Mouse (Mus musculus) gonadal fat pad, adult 2 months (tissue): ENCODE results near the gene Cradd. TPM values are rescaled to one million over a fixed set of nuclear protein-coding genes. Genes with fewer than 3 reads are reported as not detected.

Experiments used
- DNase-seq: peaks from one replicate; pipeline ENCODE4 v3.0.0-alpha.2; 2012; ENCODE audit warnings: low read depth
- polyA plus RNA-seq: library from polyadenylated mRNA; depleted of rRNA; stranded (reverse); fragments of >200 nt; gene quantifications from 2 replicates; pipeline ENCODE4 v1.2.3, GENCODE M21; 2012

Gene Cradd
- polyA plus RNA-seq, 1 experiment = 17.1 TPM

DNA sequence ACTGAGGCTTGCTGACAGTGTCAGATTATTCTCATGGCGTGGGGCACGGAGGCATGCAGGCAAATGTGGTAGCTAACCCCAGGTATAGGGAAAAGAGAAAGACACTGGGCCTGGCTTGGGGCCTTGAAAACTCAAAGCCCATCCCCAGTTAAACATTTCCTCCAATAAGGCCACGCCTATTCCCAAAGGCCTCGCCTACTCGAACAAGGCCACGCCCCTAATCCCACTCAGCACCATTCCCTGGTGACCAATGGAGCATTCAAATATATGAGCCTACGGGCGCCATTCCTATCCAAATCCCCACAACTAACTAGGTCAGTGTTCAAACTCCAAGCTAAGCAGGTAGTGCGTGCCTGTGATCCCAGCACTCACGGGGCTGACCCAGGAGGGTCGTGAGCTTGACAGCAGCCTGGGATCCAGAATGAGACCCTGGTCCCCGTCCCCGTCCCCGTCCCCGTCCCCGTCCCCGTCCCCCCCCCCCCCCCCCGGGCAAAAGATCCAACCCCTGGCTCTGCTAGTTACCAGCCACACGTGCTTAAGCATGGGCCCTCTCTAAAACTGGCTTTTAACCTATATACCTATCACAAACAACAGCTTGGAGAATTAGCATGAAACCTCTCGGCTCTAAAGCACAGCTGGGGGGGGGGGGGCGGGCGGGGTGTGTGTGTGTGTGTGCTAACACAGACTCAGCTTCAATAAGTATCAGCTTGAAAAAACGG, 78.8 kb downstream of the Cradd start:
- no peak for DNase-seq

DNA sequence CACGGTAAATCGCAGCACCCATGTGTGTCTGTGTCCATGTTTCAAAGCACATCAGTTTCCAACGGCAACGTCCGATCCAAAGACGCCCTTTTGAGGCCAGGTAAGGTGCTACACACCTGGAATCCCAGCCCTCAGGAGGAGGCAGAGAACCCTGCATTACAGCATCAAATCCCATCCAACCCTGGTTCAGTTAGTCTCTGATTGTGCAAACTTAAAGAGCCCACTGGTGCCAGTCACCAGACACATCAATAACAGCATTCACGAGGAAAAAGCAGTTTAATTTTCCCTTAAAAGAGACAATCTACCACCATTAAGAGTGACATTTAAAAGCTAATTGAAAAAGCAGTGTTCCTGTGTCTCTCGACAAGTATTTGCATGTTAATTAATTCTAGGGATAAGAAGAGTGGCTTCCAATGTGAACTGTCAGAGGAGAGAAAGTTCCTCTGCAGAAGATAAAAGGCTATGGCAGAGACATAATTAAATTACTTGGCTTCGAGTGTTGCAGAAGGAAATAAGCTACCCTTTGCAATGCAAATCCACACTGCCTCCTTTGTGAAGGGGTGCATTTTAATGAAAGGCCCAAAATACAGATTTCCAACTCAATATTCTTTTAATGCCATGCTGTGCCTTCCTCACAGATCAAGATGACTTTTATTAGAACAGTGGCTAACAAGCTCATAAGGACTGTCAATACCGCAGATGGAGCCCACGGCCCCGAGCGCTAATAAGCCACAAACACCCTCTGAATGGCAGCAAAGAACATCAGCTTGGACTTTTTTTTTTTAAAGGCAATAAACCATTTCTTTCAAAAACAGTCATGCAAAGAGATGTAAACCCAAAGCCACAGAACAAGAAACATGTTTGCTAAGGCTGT, 84.5 kb downstream of the Cradd start:
- DNase-seq = no peak

DNA sequence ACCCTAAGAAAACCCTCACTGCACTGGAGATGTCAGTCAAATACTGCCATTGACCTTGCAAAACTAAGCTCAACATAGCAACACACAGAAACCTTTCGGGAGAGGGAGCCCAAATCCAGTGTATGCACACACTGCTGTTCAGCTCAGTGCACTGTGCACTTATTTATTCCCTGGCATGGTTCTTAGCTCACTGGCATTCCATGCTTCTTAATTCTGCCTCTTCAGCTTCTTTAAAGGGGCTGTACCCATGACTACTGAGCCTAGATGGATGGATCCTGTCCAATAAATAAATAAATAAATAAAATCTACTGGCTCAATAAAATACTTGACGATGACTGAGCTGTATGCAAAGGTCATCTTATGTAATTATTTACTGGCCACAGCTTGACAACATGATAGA, 85.3 kb downstream of the Cradd start:
- no peak for DNase-seq

DNA sequence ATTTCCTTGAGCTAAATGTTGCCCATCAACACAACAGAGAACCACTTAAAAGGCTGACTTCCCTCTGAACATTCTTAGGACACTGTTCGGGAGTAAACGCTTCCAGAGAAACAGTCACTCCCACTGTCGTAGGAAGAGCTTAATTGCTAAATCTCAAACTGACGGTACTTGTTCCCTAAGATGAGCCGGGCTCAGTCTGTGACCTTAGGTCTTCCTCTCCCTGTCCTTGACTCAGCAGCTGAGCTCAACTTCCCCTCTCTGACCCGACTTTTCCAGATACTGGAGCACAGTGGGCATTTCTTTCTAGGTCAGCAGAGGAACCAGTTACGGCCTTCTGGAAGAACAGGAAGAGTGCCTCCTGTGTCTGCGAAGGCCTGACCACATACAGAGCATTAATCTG, 87.7 kb downstream of the Cradd start:
- no peak for DNase-seq

DNA sequence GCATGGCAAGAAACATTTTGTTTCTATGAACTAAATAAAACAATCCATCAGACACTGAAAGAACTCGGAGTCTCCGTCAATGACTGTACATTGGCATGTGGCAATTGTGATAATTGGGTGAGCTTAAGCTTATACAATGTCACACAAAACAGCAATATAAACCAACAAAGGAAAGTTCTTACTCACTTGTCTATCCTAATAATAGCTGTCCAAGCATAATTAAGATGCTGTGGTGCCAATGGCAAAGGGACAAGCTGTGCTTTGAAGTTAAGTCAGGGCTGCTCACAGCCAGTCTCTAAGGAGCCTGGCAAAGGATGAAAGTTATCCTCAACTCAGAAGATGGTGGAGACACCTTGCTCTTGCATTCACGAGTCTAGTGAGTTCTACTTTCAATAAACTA, 89.3 kb downstream of the Cradd start:
- no peak for DNase-seq

DNA sequence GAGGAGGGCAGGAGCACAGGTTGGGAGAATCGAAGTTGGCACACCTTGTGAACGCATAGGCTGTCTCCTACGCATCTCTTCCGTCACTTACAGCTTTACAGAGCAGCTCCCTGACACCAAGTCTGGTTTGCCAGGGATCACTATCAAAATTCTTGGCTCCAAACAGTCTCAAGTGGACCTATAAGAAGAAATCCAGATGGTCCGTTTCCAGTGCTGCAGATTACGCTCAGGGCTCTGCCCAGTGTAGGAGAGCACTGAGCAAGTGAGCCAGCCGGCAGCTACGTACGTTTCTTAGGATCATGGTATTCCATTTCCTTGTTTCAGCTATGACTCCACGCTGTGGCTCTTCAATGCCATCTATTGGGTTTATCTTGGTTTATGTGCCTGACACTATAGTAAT, 90.9 kb downstream of the Cradd start:
- no peak for DNase-seq

DNA sequence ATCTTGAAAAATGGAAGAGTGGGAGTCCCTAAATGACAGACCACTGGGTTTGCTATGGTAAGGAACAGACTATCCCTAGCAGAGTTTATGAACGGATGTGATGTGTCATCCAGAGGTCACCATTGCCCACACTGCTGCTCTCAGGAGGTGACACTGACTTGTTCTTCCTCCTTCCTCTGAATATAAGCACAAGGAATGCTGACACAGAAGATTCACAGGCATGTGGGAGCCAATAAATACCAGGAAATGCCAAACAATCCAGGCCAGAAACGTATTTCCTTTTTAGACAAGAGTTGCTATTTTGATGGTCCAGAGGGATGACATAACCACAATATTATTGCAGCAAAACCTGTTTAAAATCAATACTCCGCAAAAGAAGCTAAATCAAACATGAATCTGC, 91.4 kb downstream of the Cradd start:
- no peak for DNase-seq

DNA sequence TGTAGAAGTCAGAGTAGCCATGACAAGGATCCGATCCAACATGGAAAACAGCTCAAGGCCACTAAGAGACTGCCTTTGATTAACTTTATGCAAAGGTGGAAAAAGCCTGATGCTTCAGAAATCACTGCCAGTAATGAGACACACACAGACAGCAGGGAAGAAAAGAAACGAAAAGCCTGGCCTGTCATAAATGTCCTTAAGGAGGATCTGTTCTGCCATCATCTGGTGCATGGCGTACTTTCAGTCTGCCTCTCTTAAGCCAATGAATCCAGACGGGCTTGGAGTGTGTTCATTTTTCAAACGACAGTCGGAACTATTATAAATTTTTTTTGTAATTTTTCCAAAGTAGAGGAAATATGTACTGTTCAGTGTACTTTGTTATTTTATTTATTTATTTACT, 95.7 kb downstream of the Cradd start:
- no peak for DNase-seq

DNA sequence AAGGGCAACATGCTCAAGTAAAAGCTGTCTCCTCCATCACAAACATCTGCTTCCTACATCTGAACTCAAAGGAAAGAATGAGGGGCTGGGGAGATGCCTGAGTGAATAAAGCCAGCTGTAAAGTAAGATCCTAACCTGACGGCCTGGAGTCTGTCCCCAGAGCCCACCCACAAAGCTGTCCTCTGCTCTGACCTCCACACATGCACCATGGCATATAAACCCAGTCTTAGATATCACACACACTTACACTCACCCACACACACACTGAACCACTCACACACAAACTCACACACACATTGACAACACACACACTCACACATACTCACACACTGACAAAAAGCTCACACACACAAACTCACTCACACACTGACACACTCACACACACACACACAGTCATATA, 96.3 kb downstream of the Cradd start:
- no peak for DNase-seq

DNA sequence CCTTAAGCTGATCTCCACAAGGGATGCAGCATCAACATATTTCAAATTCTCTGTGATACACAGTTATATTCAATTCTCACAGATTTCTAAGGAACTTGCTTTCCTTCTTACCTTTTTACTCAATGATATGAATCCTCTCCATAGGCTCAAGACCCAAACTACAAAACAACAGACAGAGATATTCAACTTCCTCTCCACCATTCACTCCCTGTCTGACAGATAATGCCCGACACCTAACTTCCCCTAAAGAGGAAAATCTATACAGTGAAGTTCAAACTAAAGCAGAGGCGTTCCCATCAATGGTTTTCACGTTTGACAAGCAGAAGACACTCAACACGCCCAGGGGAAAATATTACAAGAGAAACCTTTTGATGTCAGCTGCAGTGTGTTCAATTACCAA, 97.2 kb downstream of the Cradd start:
- DNase-seq = no peak

DNA sequence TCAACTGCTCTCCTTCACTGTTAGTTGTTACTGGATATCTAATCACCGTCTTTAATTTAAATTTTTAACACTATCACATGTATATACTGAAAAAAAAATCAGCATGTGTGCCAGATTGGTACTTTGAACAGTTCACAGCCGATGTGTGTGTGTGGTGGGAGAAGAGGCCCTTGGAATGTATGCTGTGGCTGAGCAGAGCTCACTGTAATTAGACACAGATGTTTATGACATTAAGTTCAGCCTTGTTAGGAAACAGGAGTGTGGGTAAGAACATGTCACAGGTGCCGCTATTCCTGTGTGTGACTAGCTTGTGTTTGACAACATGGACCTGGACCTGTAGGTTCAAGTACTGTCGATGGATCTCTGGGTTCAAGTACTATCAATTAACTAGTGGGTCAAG, 98.9 kb downstream of the Cradd start:
- DNase-seq = no peak

DNA sequence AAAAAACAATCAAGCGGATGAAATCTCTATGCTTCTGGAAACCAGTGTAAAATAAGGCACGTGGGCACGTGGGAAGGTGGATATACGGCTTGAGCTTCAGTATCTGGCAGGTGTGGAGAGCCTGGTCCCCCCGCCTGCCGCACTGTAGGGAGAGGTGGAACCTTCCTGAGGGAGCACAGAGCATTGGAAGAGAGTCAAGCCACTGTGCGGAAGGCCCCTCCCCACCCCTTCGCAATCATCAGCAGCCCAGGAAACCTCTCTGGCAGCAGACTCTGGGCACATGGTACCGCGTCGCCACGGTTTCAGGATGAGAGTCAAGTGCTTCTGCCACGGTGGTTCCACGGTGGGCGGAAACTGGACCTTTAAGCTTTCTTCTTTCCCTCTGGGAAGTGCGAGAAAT, 100.7 kb downstream of the Cradd start:
- DNase-seq = no peak

DNA sequence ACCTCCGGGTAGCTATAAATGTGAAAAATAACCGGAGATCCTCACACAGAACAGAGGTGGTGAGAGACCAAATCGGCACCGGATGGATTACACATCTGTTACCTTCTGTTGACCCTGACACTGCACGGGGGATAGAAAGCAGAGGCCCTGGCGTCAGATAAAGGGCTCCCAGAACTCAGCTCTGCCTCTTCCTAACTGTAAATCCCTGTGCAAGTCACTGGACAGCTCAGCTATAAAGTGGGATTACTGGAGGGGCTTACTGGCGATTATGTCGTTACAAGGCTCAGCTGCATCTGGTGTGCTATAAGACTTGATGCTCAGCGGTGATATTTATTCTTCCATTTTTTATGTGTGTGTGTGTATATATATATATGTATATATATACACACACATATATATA, 102.0 kb downstream of the Cradd start:
- DNase-seq = no peak

DNA sequence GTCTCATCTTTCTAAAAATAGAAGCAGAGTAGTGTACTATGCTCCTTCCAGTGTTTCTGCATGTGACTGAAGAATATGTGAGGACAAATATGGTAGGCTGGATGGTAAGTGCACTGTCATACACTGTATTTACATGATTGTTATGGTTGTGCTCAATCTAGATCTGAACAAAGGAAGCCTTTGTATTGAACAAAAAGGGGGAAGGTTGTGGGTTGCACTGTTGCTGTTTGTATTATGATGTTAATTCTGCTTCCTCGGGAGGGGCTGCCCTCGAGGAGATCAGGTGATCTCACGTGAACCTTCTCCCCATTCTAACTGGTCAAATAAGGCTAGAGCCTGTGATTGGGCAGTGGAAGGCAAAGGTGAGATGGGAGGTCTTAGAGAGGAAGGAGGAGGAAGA, 103.4 kb downstream of the Cradd start:
- DNase-seq = no peak

DNA sequence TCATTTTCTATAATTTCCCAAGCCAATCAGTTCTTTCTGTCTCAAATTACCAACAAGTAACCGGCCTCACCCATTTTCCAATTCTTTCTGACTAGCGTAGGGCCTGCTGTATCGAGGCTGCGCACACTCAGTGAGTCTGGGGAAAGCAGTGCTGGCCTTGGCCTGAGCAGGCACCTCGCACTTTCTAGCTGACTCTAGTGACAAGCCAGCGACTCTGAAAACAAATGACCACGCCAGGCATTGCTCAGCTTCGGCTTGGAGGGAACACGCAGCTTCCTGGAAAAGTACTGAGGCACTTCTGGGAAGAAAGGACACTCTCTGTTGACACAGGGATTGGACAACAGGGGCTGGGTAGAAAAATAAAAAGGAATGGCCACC, 105.3 kb downstream of the Cradd start:
- DNase-seq = no peak

DNA sequence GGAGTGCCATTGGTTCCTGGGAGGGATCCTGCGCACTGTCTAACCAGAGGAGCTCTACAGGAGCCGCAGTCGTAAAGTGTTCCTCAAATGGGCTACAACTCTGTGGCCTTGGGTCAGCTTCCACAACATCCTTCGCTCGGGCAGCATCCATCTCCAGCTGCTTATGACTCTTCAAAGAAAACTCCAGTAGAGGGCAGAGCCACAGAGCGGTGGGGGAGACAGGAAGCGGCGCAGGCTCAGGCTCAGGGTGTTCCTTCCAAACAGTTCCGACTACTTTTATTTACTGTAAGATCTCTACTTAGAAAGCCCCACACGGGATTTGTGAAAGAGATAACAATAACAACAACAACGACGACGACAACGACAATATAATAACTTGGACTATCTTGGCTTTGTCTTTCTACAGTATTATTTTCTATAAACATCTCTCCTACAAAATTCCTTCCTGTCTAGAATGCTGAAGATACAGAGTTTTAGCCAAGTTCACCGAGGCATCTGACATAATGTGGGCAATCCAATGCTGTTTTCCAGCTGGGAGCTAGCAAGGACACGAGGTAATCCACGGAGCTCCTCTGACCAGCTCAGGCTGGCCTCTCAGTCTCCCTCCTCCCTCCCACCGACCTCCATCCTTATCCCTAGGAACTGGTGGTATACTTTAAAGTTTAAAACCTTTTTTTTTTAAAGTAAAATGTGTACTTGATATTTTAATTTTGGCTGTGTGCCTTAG, 105.8 kb downstream of the Cradd start:
- no peak for DNase-seq

DNA sequence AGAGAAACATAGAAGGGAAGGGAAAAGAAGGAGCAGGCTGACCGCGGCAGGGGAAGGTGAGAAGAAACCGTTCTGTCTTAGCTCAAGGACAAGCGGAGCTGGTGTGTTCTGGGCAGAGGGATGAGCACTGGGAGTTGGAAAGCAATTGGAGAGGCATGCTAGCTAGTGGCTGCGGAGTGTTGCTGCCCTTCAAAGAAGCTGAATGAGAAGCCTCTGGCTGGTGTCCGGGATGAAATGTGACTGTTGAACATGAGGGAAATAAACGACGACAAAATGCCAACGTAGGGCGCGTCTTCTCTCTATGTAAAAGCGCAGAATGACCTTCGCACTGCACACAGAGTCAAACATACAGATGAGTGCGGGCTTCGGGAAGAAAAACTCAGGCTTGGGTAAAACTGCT, 108.6 kb downstream of the Cradd start:
- no peak for DNase-seq

DNA sequence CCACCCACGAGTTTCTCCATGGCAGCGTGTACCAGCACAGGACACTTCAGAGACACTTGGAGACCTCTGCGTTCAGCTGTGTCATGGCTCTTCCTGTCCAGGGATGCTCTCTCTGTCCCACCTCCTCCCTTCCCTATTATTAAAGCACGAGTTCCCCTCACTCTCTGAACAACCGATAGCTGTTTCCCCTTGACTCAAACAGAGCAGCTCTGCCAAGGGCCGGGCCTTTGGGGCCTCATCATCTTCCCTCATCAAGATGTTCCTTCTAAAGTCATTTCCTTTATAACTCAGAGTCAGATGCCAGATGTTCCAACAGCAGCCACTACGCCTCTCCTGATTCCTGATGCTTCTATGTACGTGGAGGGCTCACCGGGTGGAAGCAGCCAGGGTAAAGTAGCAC, 110.1 kb downstream of the Cradd start:
- no peak for DNase-seq

DNA sequence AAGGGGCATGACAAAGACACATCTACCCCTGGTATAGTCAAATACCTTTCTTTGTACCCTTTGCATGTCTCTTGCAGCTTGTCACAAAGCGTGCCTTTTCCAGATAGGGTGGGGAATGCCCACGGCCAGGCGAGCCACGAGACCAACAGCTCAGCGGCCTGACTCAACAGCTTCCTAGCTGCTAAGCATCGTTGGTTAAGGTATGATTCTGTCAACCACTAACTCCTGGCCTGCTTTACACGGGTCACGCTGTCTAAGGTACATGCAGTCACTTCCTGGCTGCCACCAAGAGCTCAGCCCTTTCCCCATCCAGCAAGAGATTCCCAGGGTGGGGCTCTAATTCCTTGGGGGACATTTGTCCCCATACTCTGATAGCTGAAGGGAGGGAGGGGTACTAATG, 110.6 kb downstream of the Cradd start:
- no peak for DNase-seq

DNA sequence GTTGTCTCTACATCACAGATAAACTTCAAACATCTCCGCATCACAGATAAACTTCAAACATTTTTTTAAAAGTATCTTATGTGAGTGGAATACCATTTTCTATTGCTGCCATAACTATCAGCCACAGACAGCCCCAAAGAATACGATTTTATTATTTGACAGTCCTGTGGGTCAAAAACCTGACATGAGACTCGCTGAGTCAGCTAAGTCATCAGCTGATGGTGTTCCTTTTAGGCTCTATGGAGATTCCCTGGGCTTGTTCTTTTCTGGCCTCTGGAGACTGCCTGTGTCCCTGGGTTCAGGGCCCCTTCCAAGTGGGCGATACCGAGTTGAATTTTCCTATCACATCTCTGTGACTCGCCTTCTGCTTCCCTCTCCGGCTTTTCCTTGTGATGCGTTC, 112.3 kb downstream of the Cradd start:
- no peak for DNase-seq

DNA sequence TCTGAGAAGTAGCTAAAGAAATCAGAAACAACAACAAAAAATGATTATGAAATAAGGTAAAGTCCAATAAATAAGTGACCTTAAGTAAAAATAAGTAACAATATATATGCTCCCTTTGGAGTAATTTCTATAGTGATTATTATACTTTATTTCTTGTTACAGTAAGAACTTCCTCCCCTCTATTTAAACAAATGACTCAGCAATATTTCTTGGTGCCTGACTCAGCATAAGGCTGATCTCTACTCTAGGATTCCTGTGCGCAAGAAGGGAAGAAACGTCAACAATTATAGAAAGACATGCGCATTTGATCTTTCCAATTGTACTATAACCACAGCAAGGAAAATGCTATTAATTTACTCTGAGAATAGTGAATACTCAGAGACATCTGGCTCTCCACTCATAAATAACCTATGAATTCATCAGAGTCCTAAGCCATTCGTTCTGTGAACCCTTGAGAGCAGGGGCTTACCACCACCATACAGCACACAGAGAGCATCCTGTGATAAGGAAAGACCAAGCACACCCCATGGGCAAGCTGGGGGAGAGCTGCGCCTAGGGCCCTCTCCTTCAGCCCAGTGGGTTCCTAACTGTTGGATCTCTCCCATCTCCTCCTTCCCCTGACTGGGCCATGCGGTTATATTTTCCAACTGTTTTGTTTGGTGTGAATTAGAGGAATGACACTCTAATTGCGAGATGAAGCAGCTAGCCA, 113.1 kb downstream of the Cradd start:
- no peak for DNase-seq

DNA sequence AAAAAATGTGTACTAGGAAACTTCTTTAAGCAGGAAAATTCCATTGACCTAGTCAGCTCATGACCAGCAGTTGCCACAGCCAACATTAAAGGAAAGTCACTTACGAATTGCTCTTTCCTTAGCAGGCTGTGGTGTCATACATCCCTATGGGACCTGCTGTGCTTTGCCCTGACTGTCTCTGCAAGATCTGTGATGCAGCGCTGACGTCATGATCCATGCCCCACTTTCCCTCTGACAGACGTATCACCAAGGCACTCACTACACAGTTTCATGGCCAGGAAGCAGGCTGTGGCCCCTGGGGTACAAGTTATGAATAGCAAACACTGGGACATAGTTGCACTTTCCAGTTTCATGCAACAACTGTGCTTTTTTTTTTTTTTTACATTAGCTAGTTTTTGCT, 113.8 kb downstream of the Cradd start:
- no peak for DNase-seq
